Mouse (Mus musculus): ENCODE results near the gene Msh5. TPM values are rescaled to one million over a fixed set of nuclear protein-coding genes. Genes with fewer than 3 reads are reported as not detected.
A peak's percentile ranks its signal among the peaks of the same experiment; 100 is the strongest.

Msh5 gene
- polyA plus RNA-seq, 1 experiment from 2014 or later, result 5.9 TPM

DNA sequence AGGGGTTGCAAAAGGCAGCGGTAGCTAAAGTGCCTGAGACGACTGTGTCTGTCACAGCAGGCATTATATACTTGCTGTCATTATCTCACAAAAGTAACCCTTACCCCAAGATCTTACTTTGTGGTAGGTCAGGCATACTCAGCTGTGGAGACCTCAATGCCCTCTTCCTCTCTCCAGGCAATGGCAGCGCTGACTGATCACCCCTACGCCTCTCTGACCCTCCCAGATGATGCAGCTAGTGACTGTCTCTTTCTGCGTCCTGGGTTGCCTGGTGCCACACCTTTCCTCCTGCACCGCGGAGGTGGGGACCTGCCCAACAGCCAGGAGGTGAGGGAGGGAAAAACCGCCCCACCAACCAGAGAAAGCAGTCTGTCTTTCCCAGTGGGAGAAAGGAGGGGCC lies 14.8 kb upstream of the Msh5 start:
- Histone ChIP-seq H3K36me3 (ENCODE audit: control insufficient read depth, insufficient read depth, low read length) (peaks cover 49% of the 10 kb centered on the region), H3K27me3 (ENCODE audit: control insufficient read depth, insufficient read depth, low read length) (no peaks in the 10 kb centered on the region; the same call in 1 of the 2 replicates), H3K4me1 (ENCODE audit: control insufficient read depth, insufficient read depth, low read length) (peaks cover 39% of the 10 kb centered on the region), H3K9ac (ENCODE audit: low read depth, low read length) (no peak overlapping the region), H3K9me3 (ENCODE audit: control insufficient read depth, low read length) (no peaks in the 10 kb centered on the region), H3K27ac (ENCODE audit: low read depth, low read length) (no peak overlapping the region), H3K4me3 (ENCODE audit: low read length) (peak overlapping the region; percentile 2; the same call in 1 of the 2 replicates), H3K4me2 (replicated peaks; ENCODE audit: low read depth, low read length) (no peak overlapping the region)
- ATAC-seq (ENCODE audit: low FRiP score, low TSS enrichment), result no peak
- 72% methylated on average over 8 of the region's 8 CpGs for WGBS

DNA sequence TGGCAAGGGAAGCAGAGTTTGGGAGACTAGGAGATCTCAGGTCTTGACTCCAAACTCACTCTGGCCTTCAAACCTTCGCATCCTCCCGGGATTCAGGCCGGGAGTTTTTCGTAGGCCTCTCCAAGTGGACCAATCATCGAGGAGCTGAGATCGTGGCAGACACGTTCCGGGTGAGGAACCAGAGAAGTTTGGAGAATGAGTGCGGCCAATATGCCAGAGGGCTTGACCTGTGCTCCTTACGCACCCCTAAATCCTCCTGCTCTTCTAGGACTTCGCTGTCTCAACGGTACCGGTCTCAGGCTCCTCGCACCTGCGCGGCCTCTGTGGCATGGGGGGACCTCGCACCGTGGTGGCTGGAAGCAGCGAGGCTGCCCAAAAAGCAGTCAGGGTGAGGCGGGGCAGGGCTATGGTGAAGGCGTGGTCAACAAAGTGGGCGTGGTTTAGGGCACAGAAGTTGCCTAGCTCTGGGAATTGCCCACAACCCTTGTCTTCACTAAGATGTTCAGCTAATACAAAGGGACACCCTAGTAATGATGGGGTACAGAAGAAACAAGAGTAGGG lies 14.3 kb upstream of the Msh5 start:
- peak overlapping the region; percentile 85; the same call in 1 of the 2 replicates for H3K4me3 ChIP-seq (ENCODE audit: low read length)
- peak overlapping the region; percentile 88 for H3K4me2 ChIP-seq (replicated peaks; ENCODE audit: low read depth, low read length)
- no peak for ATAC-seq (ENCODE audit: low FRiP score, low TSS enrichment)
- no peaks in the 10 kb centered on the region for H3K9me3 ChIP-seq (ENCODE audit: control insufficient read depth, low read length)
- 51% methylated on average over 22 of the region's 22 CpGs for WGBS
- H3K27ac ChIP-seq (ENCODE audit: low read depth, low read length), result no peak overlapping the region
- H3K27me3 ChIP-seq (ENCODE audit: control insufficient read depth, insufficient read depth, low read length), result no peaks in the 10 kb centered on the region
- H3K36me3 ChIP-seq (ENCODE audit: control insufficient read depth, insufficient read depth, low read length), result peaks cover 54% of the 10 kb centered on the region
- H3K9ac ChIP-seq (ENCODE audit: low read depth, low read length), result 0 out of 2 replicates have a peak overlapping the region, but pooled peaks have one; percentile 90
- H3K4me1 ChIP-seq (ENCODE audit: control insufficient read depth, insufficient read depth, low read length), result peaks cover 38% of the 10 kb centered on the region

DNA sequence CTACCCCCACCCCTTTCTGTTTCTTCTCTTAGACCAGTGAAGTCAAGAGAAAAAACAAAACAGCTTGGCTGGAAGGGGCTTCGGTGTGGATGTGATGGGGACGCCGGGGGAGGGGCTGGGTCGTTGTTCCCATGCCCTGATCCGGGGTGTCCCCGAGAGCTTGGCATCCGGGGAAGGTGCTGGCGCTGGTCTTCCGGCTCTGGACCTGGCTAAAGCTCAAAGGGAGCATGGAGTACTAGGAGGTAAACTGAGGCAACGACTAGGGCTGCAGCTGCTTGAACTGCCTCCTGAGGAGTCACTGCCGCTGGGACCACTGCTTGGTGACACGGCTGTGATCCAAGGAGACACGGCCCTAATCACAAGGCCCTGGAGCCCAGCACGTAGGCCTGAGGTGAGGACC lies 13.5 kb upstream of the Msh5 start:
- ATAC-seq (ENCODE audit: low FRiP score, low TSS enrichment), result no peak
- WGBS, result 32% methylated on average over 14 of the region's 14 CpGs
- Histone ChIP-seq H3K36me3 (ENCODE audit: control insufficient read depth, insufficient read depth, low read length) (peaks cover 60% of the 10 kb centered on the region), H3K9me3 (ENCODE audit: control insufficient read depth, low read length) (no peaks in the 10 kb centered on the region), H3K27me3 (ENCODE audit: control insufficient read depth, insufficient read depth, low read length) (no peaks in the 10 kb centered on the region), H3K4me1 (ENCODE audit: control insufficient read depth, insufficient read depth, low read length) (peaks cover 31% of the 10 kb centered on the region), H3K4me3 (ENCODE audit: low read length) (peak overlapping the region; percentile 85), H3K4me2 (replicated peaks; ENCODE audit: low read depth, low read length) (peak overlapping the region; percentile 88), H3K9ac (ENCODE audit: low read depth, low read length) (peak overlapping the region; percentile 90), H3K27ac (ENCODE audit: low read depth, low read length) (peak overlapping the region; percentile 5; the same call in 1 of the 2 replicates)

DNA sequence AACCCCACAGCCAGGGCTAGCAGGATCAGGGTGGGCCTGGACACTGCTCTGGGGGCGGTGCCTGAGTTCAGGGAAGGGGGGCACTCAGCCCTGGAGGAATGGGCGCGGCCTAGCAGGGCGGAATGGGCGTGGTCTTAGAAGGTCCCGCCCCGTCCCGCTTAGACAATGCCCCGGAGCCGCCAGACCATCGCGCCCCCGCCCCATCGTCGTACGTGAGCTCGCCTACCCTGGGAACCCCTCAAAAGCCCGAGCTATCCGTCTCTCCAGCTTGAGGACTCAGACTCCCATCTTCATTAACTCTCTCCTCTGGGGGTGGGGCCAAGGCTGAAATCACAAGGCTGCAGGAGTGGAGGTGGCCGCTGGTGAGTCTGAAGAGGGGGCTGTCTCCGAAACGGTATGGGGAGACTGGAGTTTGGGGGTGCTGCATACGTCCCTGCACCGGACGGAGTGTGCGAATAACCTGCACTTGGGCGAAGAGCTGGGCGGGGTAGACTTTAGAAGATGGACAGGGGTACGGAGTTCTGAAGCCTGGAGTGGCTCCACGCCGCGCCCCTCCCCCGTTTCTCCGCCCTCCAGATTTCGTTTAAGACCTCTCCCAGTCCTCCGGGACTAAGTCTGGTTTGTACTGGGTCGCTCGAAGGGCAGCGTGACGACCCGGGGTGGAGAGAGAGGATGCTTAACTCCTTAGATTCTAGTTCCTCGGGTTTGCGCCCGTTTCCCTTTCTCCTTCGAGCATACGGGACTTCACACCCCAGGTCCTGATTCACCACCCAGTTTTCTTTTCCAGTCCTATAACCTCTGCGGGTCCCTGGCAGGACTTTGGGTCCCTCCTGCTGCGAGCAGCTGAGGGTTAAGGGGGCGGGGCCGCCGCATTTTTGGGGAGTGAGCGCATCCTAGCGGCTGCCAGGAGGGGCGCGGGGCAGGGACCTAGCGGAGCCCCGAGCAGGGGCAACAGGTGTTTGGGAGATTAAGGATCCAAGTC lies 12.7 kb upstream of the Msh5 start, which contains the start of gene Ddah2:
Ddah2 (plus strand) TSS at position 125 of the 982 bp plus-strand sequence.
- ATAC-seq (ENCODE audit: low FRiP score, low TSS enrichment), result peak; percentile 92
- Histone ChIP-seq H3K36me3 (ENCODE audit: control insufficient read depth, insufficient read depth, low read length) (peaks cover 67% of the 10 kb centered on the region), H3K4me1 (ENCODE audit: control insufficient read depth, insufficient read depth, low read length) (peaks cover 23% of the 10 kb centered on the region), H3K9me3 (ENCODE audit: control insufficient read depth, low read length) (no peaks in the 10 kb centered on the region), H3K4me3 (ENCODE audit: low read length) (peak within 1 kb of the TSS; percentile 85), H3K9ac (ENCODE audit: low read depth, low read length) (peak within 1 kb of the TSS; percentile 90), H3K27me3 (ENCODE audit: control insufficient read depth, insufficient read depth, low read length) (no peaks in the 10 kb centered on the region), H3K4me2 (replicated peaks; ENCODE audit: low read depth, low read length) (peak within 1 kb of the TSS; percentile 88), H3K27ac (ENCODE audit: low read depth, low read length) (peak within 1 kb of the TSS; percentile 96)
- WGBS, result under 1% methylated on average over 57 of the region's 57 CpGs

DNA sequence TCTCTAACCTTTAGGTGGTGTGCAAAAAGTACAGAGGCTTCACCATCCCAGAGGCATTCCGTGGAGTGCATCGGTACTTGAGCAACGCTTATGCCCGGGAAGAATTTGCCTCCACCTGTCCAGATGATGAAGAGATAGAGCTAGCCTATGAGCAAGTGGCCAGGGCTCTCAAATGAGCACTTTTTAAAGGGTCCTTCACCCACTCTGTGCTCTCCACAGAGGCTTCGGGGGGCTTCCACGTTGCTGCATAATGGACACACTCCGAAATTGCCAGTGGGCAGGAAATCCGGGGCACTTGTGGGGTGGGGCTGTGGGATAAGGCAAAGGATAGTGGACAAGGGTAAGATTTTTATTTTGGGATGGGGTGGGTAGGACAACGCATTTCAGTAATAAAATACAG lies 11.8 kb upstream of the Msh5 start:
- Histone ChIP-seq H3K9me3 (ENCODE audit: control insufficient read depth, low read length) (no peaks in the 10 kb centered on the region), H3K4me2 (replicated peaks; ENCODE audit: low read depth, low read length) (peak overlapping the region; percentile 88; the same call in 1 of the 2 replicates), H3K4me1 (ENCODE audit: control insufficient read depth, insufficient read depth, low read length) (peaks cover 19% of the 10 kb centered on the region), H3K27ac (ENCODE audit: low read depth, low read length) (peak overlapping the region; percentile 96), H3K9ac (ENCODE audit: low read depth, low read length) (peak overlapping the region; percentile 90; the same call in 1 of the 2 replicates), H3K4me3 (ENCODE audit: low read length) (peak overlapping the region; percentile 85), H3K36me3 (ENCODE audit: control insufficient read depth, insufficient read depth, low read length) (peaks cover 75% of the 10 kb centered on the region), H3K27me3 (ENCODE audit: control insufficient read depth, insufficient read depth, low read length) (no peaks in the 10 kb centered on the region)
- 61% methylated on average over 9 of the region's 9 CpGs for WGBS
- 0 out of 2 replicates have a peak, but pooled peaks have one; percentile 1 for ATAC-seq (ENCODE audit: low FRiP score, low TSS enrichment)

DNA sequence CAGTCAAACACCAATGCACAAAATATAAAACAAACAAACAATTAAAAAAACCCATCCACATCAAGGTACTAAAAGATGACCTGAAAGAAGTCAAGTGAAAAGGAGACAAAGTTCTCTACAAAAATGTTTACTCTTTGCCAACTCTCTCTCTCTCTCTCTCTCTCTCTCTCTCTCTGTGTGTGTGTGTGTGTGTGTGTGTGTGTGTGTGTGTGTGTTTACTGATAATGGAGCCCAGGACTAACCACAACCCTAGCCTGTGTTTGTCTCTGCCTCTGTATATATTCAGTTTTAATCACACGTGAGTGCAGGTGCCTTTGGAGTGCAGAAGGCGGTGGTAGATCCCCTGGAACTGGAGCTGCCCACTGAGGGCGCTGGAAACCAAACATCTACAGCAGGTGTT lies 10.5 kb upstream of the Msh5 start:
- no peak for ATAC-seq (ENCODE audit: low FRiP score, low TSS enrichment)
- WGBS, result 88% methylated on average over 3 of the region's 3 CpGs
- H3K36me3 ChIP-seq (ENCODE audit: control insufficient read depth, insufficient read depth, low read length), result peaks cover 73% of the 10 kb centered on the region
- H3K27ac ChIP-seq (ENCODE audit: low read depth, low read length), result no peak overlapping the region
- H3K4me1 ChIP-seq (ENCODE audit: control insufficient read depth, insufficient read depth, low read length), result peaks cover 23% of the 10 kb centered on the region
- H3K9me3 ChIP-seq (ENCODE audit: control insufficient read depth, low read length), result no peaks in the 10 kb centered on the region
- no peak overlapping the region for H3K4me3 ChIP-seq (ENCODE audit: low read length)
- H3K4me2 ChIP-seq (replicated peaks; ENCODE audit: low read depth, low read length), result no peak overlapping the region
- no peak overlapping the region for H3K9ac ChIP-seq (ENCODE audit: low read depth, low read length)
- no peaks in the 10 kb centered on the region for H3K27me3 ChIP-seq (ENCODE audit: control insufficient read depth, insufficient read depth, low read length)

DNA sequence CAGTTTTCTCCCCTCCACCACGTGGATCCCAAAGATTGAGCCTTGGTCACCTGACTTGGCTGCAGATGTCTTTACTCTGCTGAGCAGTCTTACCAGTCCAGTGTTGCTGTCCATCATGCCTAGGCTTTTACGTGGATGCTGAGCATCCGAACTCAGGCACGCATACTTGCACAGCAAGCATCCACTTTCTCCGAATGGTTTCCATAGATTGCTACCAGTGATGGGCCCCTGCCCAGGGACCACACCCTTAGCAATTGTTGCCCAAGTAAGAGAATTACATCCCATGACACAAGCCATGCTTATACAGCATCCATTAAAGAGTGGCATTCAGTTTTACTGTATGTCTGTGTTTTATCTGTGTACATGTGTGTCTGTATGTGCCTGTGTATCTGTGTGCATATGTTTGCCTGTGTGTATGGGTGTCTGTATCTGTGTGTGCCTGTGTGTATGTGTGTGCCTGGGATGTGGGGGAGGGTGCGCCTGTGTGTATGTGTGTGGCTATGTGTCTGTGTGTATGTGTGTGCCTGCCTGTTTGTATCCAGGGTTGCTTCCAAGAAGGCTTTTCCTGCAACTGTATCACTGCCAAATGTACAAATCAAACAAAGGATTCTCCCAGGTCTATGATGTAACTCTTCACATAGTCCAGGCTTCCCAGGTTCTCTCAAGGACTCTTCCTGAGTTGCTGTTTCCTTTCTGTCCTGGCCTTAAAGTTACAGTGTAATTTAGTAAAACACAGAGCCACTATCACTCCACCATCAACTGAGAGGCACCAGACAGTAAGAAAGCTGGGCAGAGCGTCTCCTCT lies 9.3 kb upstream of the Msh5 start:
- no peak overlapping the region for H3K27ac ChIP-seq (ENCODE audit: low read depth, low read length)
- H3K4me1 ChIP-seq (ENCODE audit: control insufficient read depth, insufficient read depth, low read length), result peaks cover 18% of the 10 kb centered on the region
- ATAC-seq (ENCODE audit: low FRiP score, low TSS enrichment), result no peak
- H3K4me3 ChIP-seq (ENCODE audit: low read length), result no peak overlapping the region
- peaks cover 62% of the 10 kb centered on the region for H3K36me3 ChIP-seq (ENCODE audit: control insufficient read depth, insufficient read depth, low read length)
- no peak overlapping the region; the same call in 1 of the 2 replicates for H3K9ac ChIP-seq (ENCODE audit: low read depth, low read length)
- H3K9me3 ChIP-seq (ENCODE audit: control insufficient read depth, low read length), result no peaks in the 10 kb centered on the region
- H3K27me3 ChIP-seq (ENCODE audit: control insufficient read depth, insufficient read depth, low read length), result no peaks in the 10 kb centered on the region
- 88% methylated on average over 7 of the region's 7 CpGs for WGBS
- H3K4me2 ChIP-seq (replicated peaks; ENCODE audit: low read depth, low read length), result no peak overlapping the region

DNA sequence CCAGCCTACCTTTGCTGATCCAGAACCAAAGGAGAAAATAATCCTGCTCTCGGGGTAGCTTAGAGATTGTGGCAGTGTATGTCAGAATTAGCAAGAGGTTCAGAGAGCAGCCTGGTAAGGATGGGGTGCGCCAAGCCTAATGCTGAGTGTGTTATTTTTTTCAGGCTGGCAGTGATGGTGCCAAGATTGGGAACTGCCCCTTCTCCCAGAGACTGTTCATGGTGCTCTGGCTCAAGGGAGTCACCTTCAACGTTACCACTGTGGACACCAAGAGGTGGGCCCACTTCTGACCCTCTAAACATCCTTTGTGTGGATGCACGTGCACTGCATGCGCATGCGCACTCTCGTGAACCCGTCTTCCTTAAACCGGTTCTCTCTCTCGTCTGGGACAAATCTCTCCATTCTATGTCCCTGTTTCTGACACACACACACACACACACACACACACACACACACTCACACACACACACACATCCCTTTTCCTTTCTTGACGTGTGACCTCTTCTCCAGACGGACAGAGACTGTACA lies 5.8 kb upstream of the Msh5 start:
- no peaks in the 10 kb centered on the region for H3K9me3 ChIP-seq (ENCODE audit: control insufficient read depth, low read length)
- peaks cover 28% of the 10 kb centered on the region for H3K4me1 ChIP-seq (ENCODE audit: control insufficient read depth, insufficient read depth, low read length)
- peak overlapping the region; percentile 80 for H3K9ac ChIP-seq (ENCODE audit: low read depth, low read length)
- peak overlapping the region; percentile 100 for H3K27ac ChIP-seq (ENCODE audit: low read depth, low read length)
- WGBS, result 80% methylated on average over 12 of the region's 12 CpGs
- ATAC-seq (ENCODE audit: low FRiP score, low TSS enrichment), result no peak
- H3K27me3 ChIP-seq (ENCODE audit: control insufficient read depth, insufficient read depth, low read length), result no peaks in the 10 kb centered on the region
- peak overlapping the region; percentile 60 for H3K4me2 ChIP-seq (replicated peaks; ENCODE audit: low read depth, low read length)
- peaks cover 45% of the 10 kb centered on the region for H3K36me3 ChIP-seq (ENCODE audit: control insufficient read depth, insufficient read depth, low read length)
- H3K4me3 ChIP-seq (ENCODE audit: low read length), result peak overlapping the region; percentile 61

Data from kidney, embryonic 14.5 days (tissue).